Mouse (Mus musculus) induced T-regulatory cell, adult 2 months (primary cell): Measurements from ENCODE around the gene Cyb5d2.

Source experiments
- DNase-seq: peaks from one replicate; pipeline ENCODE4 v3.0.0-alpha.2; 2012; ENCODE audit warnings: low read depth

Gene Cyb5d2

GRCm38 (mm10) chr11:72795455-72796295 lies at the start of gene Cyb5d2, which contains the start of gene Zzef1:
Gene Cyb5d2, minus strand, starts transcription at chr11:72796142.
Gene Zzef1, plus strand, starts transcription at chr11:72796226.
- peak; percentile 98 for DNase-seq

- no peak for DNase-seq
These were observed 49.6 kb upstream of the Cyb5d2 start for GRCm38 (mm10) chr11:72845526-72845925.

GRCm38 (mm10) chr11:72843576-72843975 lies 47.6 kb upstream of the Cyb5d2 start:
- no peak for DNase-seq

- no peak for DNase-seq
These were observed 46.8 kb upstream of the Cyb5d2 start for GRCm38 (mm10) chr11:72842731-72843130.

GRCm38 (mm10) chr11:72829869-72830268 lies 33.9 kb upstream of the Cyb5d2 start:
- DNase-seq, result no peak

GRCm38 (mm10) chr11:72821041-72821440 lies 25.1 kb upstream of the Cyb5d2 start:
- no peak for DNase-seq

- no peak for DNase-seq
These were observed 22.1 kb upstream of the Cyb5d2 start for GRCm38 (mm10) chr11:72818067-72818466.

GRCm38 (mm10) chr11:72816859-72817258 lies 20.9 kb upstream of the Cyb5d2 start:
- DNase-seq, result no peak

- peak; percentile 45 for DNase-seq
These were observed 18.2 kb upstream of the Cyb5d2 start for GRCm38 (mm10) chr11:72814188-72814587.

GRCm38 (mm10) chr11:72813687-72814086 lies 17.7 kb upstream of the Cyb5d2 start:
- no peak for DNase-seq

GRCm38 (mm10) chr11:72807992-72808391 lies 12.1 kb upstream of the Cyb5d2 start:
- DNase-seq, result no peak

- DNase-seq, result no peak
These were observed 10.6 kb upstream of the Cyb5d2 start for GRCm38 (mm10) chr11:72806556-72806955.

- no peak for DNase-seq
These were observed 9.3 kb upstream of the Cyb5d2 start for GRCm38 (mm10) chr11:72805232-72805631.

- no peak for DNase-seq
These were observed 8.6 kb upstream of the Cyb5d2 start for GRCm38 (mm10) chr11:72804586-72804985.

GRCm38 (mm10) chr11:72803038-72803437 lies 7.1 kb upstream of the Cyb5d2 start:
- no peak for DNase-seq

- no peak for DNase-seq
These were observed 5.2 kb upstream of the Cyb5d2 start for GRCm38 (mm10) chr11:72801182-72801581.

- DNase-seq, result no peak
These were observed 2.2 kb upstream of the Cyb5d2 start for GRCm38 (mm10) chr11:72798112-72798511.

GRCm38 (mm10) chr11:72796773-72797338 lies 914 bp upstream of the Cyb5d2 start:
- peak; percentile 39 for DNase-seq

- no peak for DNase-seq
These were observed 350 bp upstream of the Cyb5d2 start for GRCm38 (mm10) chr11:72796296-72796687.

GRCm38 (mm10) chr11:72795149-72795454 lies 840 bp downstream of the Cyb5d2 start:
- no peak for DNase-seq

- DNase-seq, result no peak
These were observed 3.9 kb downstream of the Cyb5d2 start for GRCm38 (mm10) chr11:72792033-72792432.

- no peak for DNase-seq
These were observed 13.4 kb downstream of the Cyb5d2 start for GRCm38 (mm10) chr11:72782503-72782902.

- no peak for DNase-seq
These were observed 13.8 kb downstream of the Cyb5d2 start for GRCm38 (mm10) chr11:72782103-72782502.

- no peak for DNase-seq
These were observed 17.0 kb downstream of the Cyb5d2 start for GRCm38 (mm10) chr11:72778957-72779356.
